Mouse (Mus musculus) liver, postnatal 0 days (tissue): ENCODE results near the gene Nexn. TPM values are rescaled to one million over a fixed set of nuclear protein-coding genes. Genes with fewer than 3 reads are reported as not detected.
A peak's percentile ranks its signal among the peaks of the same experiment; 100 is the strongest.

Source experiments
- ATAC-seq: fragments of 200-750 bp; cut with Nextera tagmentation; 2 replicates; pipeline ENCODE4 v1.8.0; 2017; ENCODE audit warnings: mild to moderate bottlenecking, moderate library complexity
- DNase-seq: peaks from one replicate; pipeline ENCODE4 v3.0.0-alpha.2; 2016
- H3K27ac ChIP-seq: fragments of 300-500 bp; sonication (generic); 2 replicates; pipeline ENCODE4 v1.5.1; 2014; ENCODE audit warnings: antibody characterized with exemption, moderate library complexity, mild to moderate bottlenecking, low read depth
- H3K27me3 ChIP-seq: fragments of 300-500 bp; sonication (generic); 2 replicates; pipeline ENCODE4 v1.6.1; 2014; ENCODE audit warnings: low read length, control low read depth, mixed read lengths; ENCODE audit not compliant: insufficient read depth
- H3K36me3 ChIP-seq: fragments of 300-500 bp; sonication (generic); replicated peaks from 2 replicates; pipeline ENCODE4 v1.6.1; 2014; ENCODE audit warnings: mild to moderate bottlenecking, control low read depth, low read length, moderate library complexity, mixed read lengths; ENCODE audit not compliant: insufficient read depth
- H3K4me1 ChIP-seq: fragments of 300-500 bp; sonication (generic); 2 replicates; pipeline ENCODE4 v1.6.1; 2014; ENCODE audit warnings: antibody characterized with exemption, mild to moderate bottlenecking, control low read depth; ENCODE audit not compliant: insufficient read depth
- H3K4me2 ChIP-seq: fragments of 300-500 bp; sonication (generic); 2 replicates; pipeline ENCODE4 v1.6.1; 2014; ENCODE audit warnings: low read depth, mild to moderate bottlenecking, low read length, moderate library complexity, mixed read lengths
- H3K4me3 ChIP-seq: fragments of 300-500 bp; sonication (generic); 2 replicates; pipeline ENCODE4 v1.5.1; 2014; ENCODE audit warnings: low read depth, low read length
- H3K9ac ChIP-seq: fragments of 300-500 bp; sonication (generic); replicated peaks from 2 replicates; pipeline ENCODE4 v1.6.1; 2014; ENCODE audit warnings: mild to moderate bottlenecking, moderate library complexity
- H3K9me3 ChIP-seq: fragments of 300-500 bp; sonication (generic); 2 replicates; pipeline ENCODE4 v1.6.1; 2016; ENCODE audit warnings: mild to moderate bottlenecking, control low read depth, low read length, mixed read lengths
- CTCF ChIP-seq: sonication (generic); IDR thresholded peaks from 2 replicates; pipeline ENCODE4 v1.5.1; 2016; ENCODE audit warnings: antibody characterized with exemption, low read depth
- EP300 ChIP-seq: IDR thresholded peaks from 2 replicates; pipeline ENCODE4 v1.6.1; 2016; ENCODE audit warnings: antibody characterized with exemption, low read depth, mild to moderate bottlenecking
- WGBS: fragments of 180-500 bp; shearing (Covaris S2); extraction: QIAGEN DNeasy Blood & Tissue Kit; methylation state at CpG from one replicate; pipeline ENCODE4 v1.1.7; 2014; ENCODE audit not compliant: insufficient replicate concordance; 5-methylcytosine and 5-hydroxymethylcytosine counted together
- polyA plus RNA-seq: library from polyadenylated mRNA; unstranded; fragments of >200 nt; fragmentation: Nextera tagmentation; extraction: Ambion mirVana; gene quantifications from 2 replicates; pipeline ENCODE4 v1.2.1, GENCODE M21; 2015

The Nexn gene
- polyA plus RNA-seq, 1 experiment from 2014 or later, result 1.1 TPM

DNA sequence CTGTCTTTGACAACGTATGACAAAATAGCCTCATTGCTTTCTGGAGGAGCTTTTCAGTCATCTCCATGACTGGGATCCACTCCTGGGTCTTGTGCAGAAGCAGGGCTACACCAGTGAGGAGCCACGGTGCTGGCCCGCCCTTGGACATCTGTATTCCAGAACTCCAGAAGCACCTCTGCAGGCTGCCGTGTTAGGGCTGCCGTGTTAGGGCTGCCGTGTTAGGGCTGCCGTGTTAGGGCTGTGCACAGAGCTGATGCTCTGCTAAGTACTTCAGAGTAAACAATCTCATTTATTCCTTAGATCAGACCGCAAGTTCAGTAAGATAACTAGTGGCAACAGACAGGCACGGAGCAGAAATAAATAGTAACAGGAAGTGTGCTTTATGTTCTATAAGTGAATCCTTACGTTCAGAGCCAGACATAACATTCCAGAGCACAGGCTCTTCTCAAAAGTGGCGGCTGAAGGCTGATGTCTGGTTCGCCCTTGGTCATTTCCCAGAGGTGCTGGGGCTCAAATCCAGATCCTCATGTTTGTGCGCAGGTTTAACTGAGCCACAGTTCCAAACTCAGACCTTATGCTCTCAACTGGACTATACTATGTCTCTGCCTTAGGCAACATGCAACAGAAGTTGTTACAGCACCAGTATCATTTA lies 27.5 kb upstream of the Nexn start:
- no peak for TF ChIP-seq EP300
- no peak for ATAC-seq
- no peaks in the 10 kb centered on the region for H3K27me3 ChIP-seq
- peaks cover 6% of the 10 kb centered on the region for H3K36me3 ChIP-seq
- H3K9me3 ChIP-seq, result no peaks in the 10 kb centered on the region
- no peak overlapping the region for H3K27ac ChIP-seq
- 75% methylated on average over 13 of the region's 13 CpGs for WGBS
- no peak overlapping the region for H3K4me3 ChIP-seq
- H3K4me2 ChIP-seq, result no peak overlapping the region
- H3K9ac ChIP-seq, result no peak overlapping the region
- H3K4me1 ChIP-seq, result no peaks in the 10 kb centered on the region
- no peak for DNase-seq

DNA sequence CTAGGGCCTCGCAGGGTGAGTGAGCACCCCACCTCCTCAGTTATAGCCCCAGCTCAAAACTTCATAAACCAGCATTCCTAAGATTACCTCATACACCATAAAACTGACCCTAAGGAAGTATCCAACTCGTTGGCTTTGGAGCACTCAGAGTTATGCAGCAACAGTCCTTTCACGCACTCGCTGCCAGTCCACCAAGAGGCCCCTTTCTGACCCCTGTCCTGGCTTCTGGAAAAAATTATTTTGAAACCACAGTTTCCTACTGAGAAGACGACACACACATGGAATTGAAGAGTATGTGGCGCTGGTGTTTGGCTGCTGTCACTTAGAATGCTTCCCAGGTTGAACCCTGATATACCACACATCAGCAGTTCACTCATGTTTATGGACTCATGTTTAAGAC lies 25.7 kb upstream of the Nexn start:
- TF ChIP-seq CTCF, result no peak
- TF ChIP-seq EP300, result no peak
- WGBS, result 79% methylated on average over 6 of the region's 6 CpGs
- ATAC-seq, result no peak

DNA sequence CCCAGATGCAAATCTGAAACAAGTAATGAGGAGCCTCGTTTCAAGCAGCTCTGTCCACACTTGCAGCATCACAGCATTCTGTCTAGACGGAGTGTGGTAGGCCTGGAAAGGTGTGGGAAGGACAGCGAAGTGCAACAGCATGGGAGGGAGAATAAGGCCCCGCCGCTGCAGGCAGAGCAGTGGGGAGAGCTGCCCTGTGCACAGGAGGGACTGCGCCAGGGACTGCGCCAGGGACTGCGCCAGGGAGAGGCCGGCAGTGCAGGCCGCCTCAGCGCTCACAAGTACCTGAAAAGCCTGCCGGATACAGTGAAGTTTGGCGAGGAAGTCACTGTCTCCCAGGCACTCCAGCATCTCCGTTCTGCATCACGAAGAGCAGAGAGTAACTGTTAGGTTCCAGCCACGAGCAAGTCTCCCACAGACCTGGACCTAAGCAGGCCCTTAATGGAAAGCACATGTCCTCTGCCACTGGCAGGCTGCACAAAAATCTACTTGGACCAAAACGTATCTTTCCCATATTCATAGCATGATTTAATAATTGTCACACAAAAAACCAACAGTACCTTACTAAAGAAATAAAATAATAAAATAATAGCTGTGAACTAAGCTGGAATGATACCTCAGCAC lies 24.1 kb upstream of the Nexn start:
- Histone ChIP-seq H3K9me3 (no peaks in the 10 kb centered on the region), H3K4me3 (no peak overlapping the region), H3K4me1 (no peaks in the 10 kb centered on the region), H3K27me3 (no peaks in the 10 kb centered on the region), H3K4me2 (no peak overlapping the region), H3K36me3 (peaks cover 17% of the 10 kb centered on the region), H3K9ac (no peak overlapping the region), H3K27ac (no peak overlapping the region)
- DNase-seq (no peak), ATAC-seq (no peak)
- 90% methylated on average over 17 of the region's 17 CpGs for WGBS
- TF ChIP-seq CTCF (no peak), EP300 (no peak)

More for the DNA sequence above, 25.7 kb upstream of the Nexn start:
- Histone ChIP-seq H3K9me3 (no peaks in the 10 kb centered on the region), H3K36me3 (peaks cover 10% of the 10 kb centered on the region), H3K27ac (no peak overlapping the region), H3K27me3 (no peaks in the 10 kb centered on the region), H3K4me2 (no peak overlapping the region), H3K4me1 (no peaks in the 10 kb centered on the region), H3K9ac (no peak overlapping the region), H3K4me3 (no peak overlapping the region)
- DNase-seq, result no peak

DNA sequence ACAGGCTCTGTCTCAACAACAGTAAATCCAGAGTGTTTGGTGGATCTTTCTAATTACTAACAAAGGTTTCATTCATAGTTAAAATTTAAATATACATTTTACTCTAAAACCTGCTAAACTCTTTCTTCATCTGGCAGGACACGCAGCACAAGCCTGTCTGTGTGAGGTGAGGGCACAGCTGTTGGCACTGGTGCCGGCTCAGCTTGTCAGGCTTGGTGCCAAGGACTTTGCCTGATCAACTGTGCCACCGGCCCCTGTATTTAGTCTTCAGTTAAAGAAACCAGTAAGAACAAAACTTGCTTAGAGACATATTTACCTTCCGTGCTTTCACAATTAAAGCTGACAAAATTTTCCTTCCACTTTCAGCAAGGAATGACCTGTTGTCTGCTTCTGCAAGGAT lies 22.6 kb upstream of the Nexn start:
- Histone ChIP-seq H3K36me3 (peaks cover 21% of the 10 kb centered on the region), H3K9ac (no peak overlapping the region), H3K4me2 (no peak overlapping the region), H3K9me3 (no peaks in the 10 kb centered on the region), H3K4me3 (no peak overlapping the region), H3K27me3 (no peaks in the 10 kb centered on the region), H3K27ac (no peak overlapping the region), H3K4me1 (no peaks in the 10 kb centered on the region)
- ATAC-seq (no peak), DNase-seq (no peak)
- no peak for TF ChIP-seq EP300
- no peak for TF ChIP-seq CTCF
- 80% methylated on average over 4 of the region's 4 CpGs for WGBS

DNA sequence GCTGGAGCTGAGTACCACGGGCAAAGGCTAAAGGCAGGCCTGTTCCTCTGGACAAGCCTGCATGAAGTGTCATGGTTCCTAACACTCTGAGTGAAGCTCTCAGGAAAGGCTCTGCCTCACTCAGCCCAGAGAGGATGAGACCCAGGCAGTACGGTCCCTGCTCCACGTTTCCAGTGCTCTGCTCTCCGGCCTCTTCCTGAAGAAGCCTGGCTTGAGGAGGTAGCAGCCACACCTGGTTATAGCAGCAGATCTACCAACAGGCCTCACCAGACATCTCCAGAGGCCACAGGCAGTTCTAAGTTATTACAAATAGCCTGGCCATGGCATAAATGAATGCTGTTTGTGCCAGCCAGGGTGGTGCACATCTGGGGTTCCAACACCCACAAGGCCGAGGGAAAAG lies 22.1 kb upstream of the Nexn start:
- TF ChIP-seq EP300 (no peak), CTCF (no peak)
- no peak overlapping the region for H3K27ac ChIP-seq
- no peak for ATAC-seq
- H3K9me3 ChIP-seq, result no peaks in the 10 kb centered on the region
- H3K4me1 ChIP-seq, result no peaks in the 10 kb centered on the region
- H3K4me2 ChIP-seq, result no peak overlapping the region
- 85% methylated on average over 5 of the region's 5 CpGs for WGBS
- H3K9ac ChIP-seq, result no peak overlapping the region
- no peak for DNase-seq
- peaks cover 21% of the 10 kb centered on the region for H3K36me3 ChIP-seq
- no peak overlapping the region for H3K4me3 ChIP-seq
- H3K27me3 ChIP-seq, result no peaks in the 10 kb centered on the region

DNA sequence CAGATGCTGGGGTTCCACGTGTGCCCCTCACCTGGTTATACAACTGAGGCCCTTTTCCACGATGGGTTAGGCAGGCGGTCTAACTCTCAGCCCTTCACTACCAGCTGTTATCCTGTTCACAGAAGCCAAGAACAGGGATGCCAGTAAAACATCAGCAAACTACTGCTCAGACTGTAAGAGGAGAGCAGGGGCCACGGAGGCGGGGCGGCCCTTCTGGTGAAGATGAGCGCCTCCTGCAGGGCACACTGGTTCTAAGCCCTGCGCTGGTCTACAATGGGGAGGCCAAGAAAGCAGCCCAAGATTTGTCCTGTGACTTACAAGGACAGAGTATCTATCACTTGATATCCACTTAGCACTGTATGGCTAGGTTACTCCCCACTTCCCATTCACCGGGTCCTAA lies 21.7 kb upstream of the Nexn start:
- 86% methylated on average over 9 of the region's 9 CpGs for WGBS
- peaks cover 21% of the 10 kb centered on the region for H3K36me3 ChIP-seq
- no peaks in the 10 kb centered on the region for H3K9me3 ChIP-seq
- no peak overlapping the region for H3K4me3 ChIP-seq
- H3K4me1 ChIP-seq, result no peaks in the 10 kb centered on the region
- no peak for DNase-seq
- no peak overlapping the region for H3K9ac ChIP-seq
- no peak for ATAC-seq
- TF ChIP-seq CTCF (peak; percentile 23; the same call in 1 of the 2 replicates), EP300 (no peak)
- no peak overlapping the region for H3K27ac ChIP-seq
- no peaks in the 10 kb centered on the region for H3K27me3 ChIP-seq
- no peak overlapping the region for H3K4me2 ChIP-seq
